Mouse (Mus musculus): Measurements from ENCODE around the gene Trim80. TPM values are rescaled to one million over a fixed set of nuclear protein-coding genes. Genes with fewer than 3 reads are reported as not detected.
"Not testable (repeated sequence)": the region's sequence is repeated elsewhere in the genome, so short reads cannot be mapped to it uniquely, and the experiment has no call there.

Trim80 gene
- polyA plus RNA-seq, 1 experiment from 2014 or later = not detected

DNA sequence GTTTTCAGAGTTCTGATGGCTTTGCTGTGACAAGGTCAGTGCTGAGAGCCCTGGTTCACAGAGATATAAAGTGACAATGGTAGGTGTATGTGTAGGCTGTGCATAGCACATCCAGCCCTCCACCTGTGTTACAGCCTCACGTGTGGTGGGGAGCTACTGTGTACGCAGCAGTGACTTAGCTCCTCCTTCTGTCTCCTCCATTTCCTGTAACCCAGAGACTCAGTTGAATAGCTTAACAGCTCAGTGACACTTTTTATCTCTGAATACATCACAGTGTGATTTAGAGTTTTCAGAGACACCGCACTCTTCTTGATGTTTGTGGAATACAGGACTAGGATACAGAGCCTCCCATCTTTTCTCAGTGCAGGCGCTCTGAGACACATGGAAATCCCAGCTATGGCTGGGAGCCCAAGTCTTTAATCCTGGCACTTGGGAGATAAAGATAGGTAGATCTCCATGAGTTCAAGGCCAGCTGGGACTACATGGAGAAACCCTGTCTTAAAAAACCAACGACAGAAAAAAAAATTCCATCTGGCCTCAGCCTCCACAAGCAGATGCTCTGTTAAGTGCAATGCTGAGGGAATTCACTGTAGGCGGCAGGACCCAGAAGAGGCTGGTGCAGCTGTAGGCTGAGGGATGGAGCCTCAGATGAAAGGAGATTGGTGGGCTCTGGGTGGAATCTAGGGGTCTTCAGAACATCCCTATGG is 41.4 kb downstream of the Trim80 start:
- no peaks in the 10 kb centered on the region for H3K27me3 ChIP-seq
- peaks cover 12% of the 10 kb centered on the region; the same call in 1 of the 2 replicates for H3K4me1 ChIP-seq (replicated peaks)
- no peaks in the 10 kb centered on the region for H3K36me3 ChIP-seq
- WGBS = 79% methylated on average over 6 of the region's 6 CpGs
- no peaks in the 10 kb centered on the region for H3K9me3 ChIP-seq (replicated peaks)
- no peak overlapping the region for H3K27ac ChIP-seq
- no peak overlapping the region for H3K4me2 ChIP-seq
- no peak for ATAC-seq (replicated peaks; ENCODE audit: insufficient number of reproducible peaks, insufficient read depth, low FRiP score, low read depth)
- H3K9ac ChIP-seq = no peak overlapping the region
- H3K4me3 ChIP-seq = no peak overlapping the region

DNA sequence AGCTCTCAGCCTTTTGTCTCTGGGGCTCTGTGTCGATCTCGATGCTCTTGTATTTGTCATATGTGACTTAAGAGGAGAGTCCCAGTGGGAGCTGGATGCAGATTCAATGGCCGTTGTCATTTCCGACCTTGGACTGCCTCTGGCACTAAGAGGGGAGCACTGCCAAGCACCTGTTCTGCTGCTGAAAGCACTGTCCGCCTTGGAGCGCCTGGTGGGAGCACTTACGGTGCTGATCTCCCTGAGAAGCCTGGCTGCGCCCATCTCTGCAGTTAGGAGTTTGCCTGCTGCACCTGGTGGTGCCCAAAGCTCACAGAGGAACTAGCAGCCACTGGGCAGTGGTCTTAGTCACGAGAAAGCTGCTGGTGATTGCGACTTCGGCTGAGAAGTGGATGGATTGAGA is 42.9 kb downstream of the Trim80 start:
- WGBS = 64% methylated on average over 11 of the region's 11 CpGs
- Histone ChIP-seq H3K27me3 (no peaks in the 10 kb centered on the region), H3K4me2 (no peak overlapping the region), H3K4me3 (no peak overlapping the region), H3K36me3 (no peaks in the 10 kb centered on the region), H3K27ac (no peak overlapping the region), H3K9me3 (replicated peaks) (no peaks in the 10 kb centered on the region), H3K4me1 (replicated peaks) (peaks cover 7% of the 10 kb centered on the region; the same call in 1 of the 2 replicates), H3K9ac (no peak overlapping the region)
- no peak for ATAC-seq (replicated peaks; ENCODE audit: insufficient number of reproducible peaks, insufficient read depth, low FRiP score, low read depth)

- H3K4me3 ChIP-seq = no peak overlapping the region
- no peaks in the 10 kb centered on the region for H3K9me3 ChIP-seq (replicated peaks)
- H3K4me2 ChIP-seq = no peak overlapping the region
- H3K9ac ChIP-seq = no peak overlapping the region
- H3K27me3 ChIP-seq = no peaks in the 10 kb centered on the region
- no peak overlapping the region for H3K27ac ChIP-seq
- H3K4me1 ChIP-seq (replicated peaks) = peaks cover 7% of the 10 kb centered on the region; the same call in 1 of the 2 replicates
- 17% methylated on average over 6 of the region's 6 CpGs for WGBS
- no peak for ATAC-seq (replicated peaks; ENCODE audit: insufficient number of reproducible peaks, insufficient read depth, low FRiP score, low read depth)
- no peaks in the 10 kb centered on the region for H3K36me3 ChIP-seq
Observed at GRCm38 (mm10) chr11:115483726-115484125, 43.4 kb downstream of the Trim80 start.

- H3K4me3 ChIP-seq = no peak overlapping the region
- no peak overlapping the region for H3K27ac ChIP-seq
- H3K9me3 ChIP-seq (replicated peaks) = no peaks in the 10 kb centered on the region
- no peak for ATAC-seq (replicated peaks; ENCODE audit: insufficient number of reproducible peaks, insufficient read depth, low FRiP score, low read depth)
- H3K36me3 ChIP-seq = peaks cover 3% of the 10 kb centered on the region
- no peaks in the 10 kb centered on the region for H3K27me3 ChIP-seq
- H3K4me1 ChIP-seq (replicated peaks) = peaks cover 7% of the 10 kb centered on the region; the same call in 1 of the 2 replicates
- 70% methylated on average over 12 of the region's 12 CpGs for WGBS
- no peak overlapping the region for H3K4me2 ChIP-seq
- no peak overlapping the region for H3K9ac ChIP-seq
Observed at GRCm38 (mm10) chr11:115485155-115485554, 44.8 kb downstream of the Trim80 start.

- Histone ChIP-seq H3K27me3 (no peaks in the 10 kb centered on the region), H3K27ac (no peak overlapping the region), H3K4me3 (no peak overlapping the region), H3K9me3 (replicated peaks) (no peaks in the 10 kb centered on the region), H3K4me1 (replicated peaks) (peaks cover 23% of the 10 kb centered on the region), H3K9ac (no peak overlapping the region), H3K36me3 (peaks cover 3% of the 10 kb centered on the region), H3K4me2 (no peak overlapping the region)
- ATAC-seq (replicated peaks; ENCODE audit: insufficient number of reproducible peaks, insufficient read depth, low FRiP score, low read depth) = no peak
- 72% methylated on average over 19 of the region's 19 CpGs for WGBS
Observed at GRCm38 (mm10) chr11:115488551-115489104, 48.3 kb downstream of the Trim80 start.

GRCm38 (mm10) chr11:115490441-115491355 is 50.4 kb downstream of the Trim80 start:
- Histone ChIP-seq H3K36me3 (peaks cover 3% of the 10 kb centered on the region), H3K4me1 (replicated peaks) (peaks cover 16% of the 10 kb centered on the region), H3K27ac (no peak overlapping the region), H3K9me3 (replicated peaks) (no peaks in the 10 kb centered on the region), H3K9ac (peak overlapping the region; percentile 53), H3K27me3 (no peaks in the 10 kb centered on the region), H3K4me2 (peak overlapping the region; percentile 85), H3K4me3 (peak overlapping the region; percentile 73)
- ATAC-seq (replicated peaks; ENCODE audit: insufficient number of reproducible peaks, insufficient read depth, low FRiP score, low read depth) = no peak
- WGBS = 27% methylated on average over 25 of the region's 25 CpGs

DNA sequence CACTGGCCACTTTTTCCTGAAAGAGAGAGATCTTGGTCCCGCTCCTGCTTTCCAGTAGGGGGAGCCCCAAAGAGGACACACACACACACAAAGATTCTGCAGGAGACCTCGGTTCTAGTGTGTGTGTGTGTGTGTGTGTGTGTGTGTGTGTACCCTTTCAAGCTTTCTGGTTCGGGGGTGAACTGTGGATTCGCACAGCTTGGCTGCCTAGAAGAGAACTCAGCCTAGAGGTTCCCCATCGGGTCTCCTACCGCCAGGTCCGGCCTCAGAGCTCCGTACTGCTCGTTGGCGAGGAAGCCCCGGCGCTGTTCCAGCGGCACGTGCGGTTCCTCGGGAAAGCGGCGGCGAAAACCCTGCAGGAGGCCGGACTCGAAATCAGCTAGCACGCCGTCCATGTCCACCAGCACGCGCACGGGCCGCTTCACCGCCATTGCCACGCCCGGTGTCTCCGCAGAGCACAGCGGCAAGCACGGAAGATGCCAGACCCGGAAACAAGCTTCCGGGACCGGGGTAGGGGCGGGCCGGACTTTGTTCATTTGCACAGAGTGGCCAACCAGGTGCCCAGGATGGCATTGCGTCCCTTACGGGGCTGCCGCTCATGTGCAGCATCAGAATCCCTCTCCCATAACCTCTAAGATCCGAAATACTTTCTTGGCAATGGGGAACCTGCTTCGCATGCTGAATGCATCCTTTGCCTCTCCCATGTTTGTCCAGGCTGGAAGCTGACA is 51.2 kb downstream of the Trim80 start, which contains the start of gene Nt5c:
Gene Nt5c, minus strand, starts transcription at position 507 of the 728 bp plus-strand sequence.
- H3K27ac ChIP-seq = peak within 1 kb of the TSS; percentile 72
- peaks cover 16% of the 10 kb centered on the region for H3K4me1 ChIP-seq (replicated peaks)
- peak within 1 kb of the TSS; percentile 63 for H3K9ac ChIP-seq
- WGBS = 0% methylated on average over 43 of the region's 43 CpGs
- peak; percentile 83 for ATAC-seq (replicated peaks; ENCODE audit: insufficient number of reproducible peaks, insufficient read depth, low FRiP score, low read depth)
- H3K27me3 ChIP-seq = no peaks in the 10 kb centered on the region
- no peaks in the 10 kb centered on the region for H3K9me3 ChIP-seq (replicated peaks)
- H3K4me2 ChIP-seq = peak within 1 kb of the TSS; percentile 85
- peaks cover 3% of the 10 kb centered on the region for H3K36me3 ChIP-seq
- H3K4me3 ChIP-seq = peak within 1 kb of the TSS; percentile 73

GRCm38 (mm10) chr11:115492387-115492786 is 52.0 kb downstream of the Trim80 start:
- H3K27ac ChIP-seq = no peak overlapping the region

DNA sequence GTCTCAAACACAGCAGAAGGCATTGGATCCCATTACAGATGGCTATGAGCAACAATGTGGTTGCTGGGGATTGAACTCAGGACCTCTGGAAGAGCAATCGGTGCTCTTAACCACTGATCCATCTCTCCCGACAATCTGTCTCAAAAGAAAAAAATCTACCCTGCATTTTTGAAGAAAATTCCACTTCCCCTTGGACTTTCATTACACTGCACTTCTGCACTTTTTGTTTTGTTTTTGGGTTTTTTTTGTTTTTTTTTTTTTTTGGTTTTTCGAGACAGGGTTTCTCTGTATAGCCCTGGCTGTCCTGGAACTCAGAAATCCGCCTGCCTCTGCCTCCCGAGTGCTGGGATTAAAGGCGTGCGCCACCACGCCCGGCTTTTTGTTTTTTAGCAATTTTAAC is 56.2 kb downstream of the Trim80 start:
- not testable (repeated sequence) for H3K4me1 ChIP-seq (replicated peaks); H3K4me3 ChIP-seq; H3K9me3 ChIP-seq (replicated peaks); ATAC-seq (replicated peaks; ENCODE audit: insufficient number of reproducible peaks, insufficient read depth, low FRiP score, low read depth); H3K9ac ChIP-seq; H3K27ac ChIP-seq; H3K4me2 ChIP-seq; H3K27me3 ChIP-seq
- H3K36me3 ChIP-seq = peaks cover 47% of the 10 kb centered on the region
- WGBS = 88% methylated on average over 9 of the region's 9 CpGs

More at GRCm38 (mm10) chr11:115492387-115492786, 52.0 kb downstream of the Trim80 start:
- peak overlapping the region; percentile 73 for H3K4me3 ChIP-seq
- peaks cover 10% of the 10 kb centered on the region for H3K36me3 ChIP-seq
- WGBS = 28% methylated on average over 6 of the region's 6 CpGs
- no peak for ATAC-seq (replicated peaks; ENCODE audit: insufficient number of reproducible peaks, insufficient read depth, low FRiP score, low read depth)
- peak overlapping the region; percentile 63 for H3K9ac ChIP-seq
- peak overlapping the region; percentile 85 for H3K4me2 ChIP-seq
- peaks cover 16% of the 10 kb centered on the region for H3K4me1 ChIP-seq (replicated peaks)
- no peaks in the 10 kb centered on the region for H3K9me3 ChIP-seq (replicated peaks)
- H3K27me3 ChIP-seq = no peaks in the 10 kb centered on the region

All from heart, embryonic 15.5 days (tissue).